Mouse (Mus musculus) MEL (cell line): ENCODE data around the gene Epha4. TPM values are rescaled to one million over a fixed set of nuclear protein-coding genes. Genes with fewer than 3 reads are reported as not detected.

Experiments
- DNase-seq: peaks from one replicate; pipeline ENCODE4 v3.0.0; 2011; ENCODE audit warnings: low read depth, low spot score
- H3K27ac ChIP-seq: 2 replicates; pipeline ENCODE4 v1.5.1; 2012; ENCODE audit warnings: low read depth, mild to moderate bottlenecking, control low read depth, low read length, moderate library complexity; ENCODE audit not compliant: control insufficient read depth
- H3K27me3 ChIP-seq, 2 experiments: fragments of 150-350 bp in 1 of 2; sonication (generic) in 1 of 2; 2 replicates each; pipeline ENCODE4 v1.6.1; 2012; ENCODE audit warnings: low read length in 2 of 2, mild to moderate bottlenecking in 2 of 2, improper control_type of control experiment in 1 of 2, moderate library complexity in 1 of 2; ENCODE audit not compliant: insufficient read depth in 2 of 2, control insufficient read depth in 1 of 2
- H3K36me3 ChIP-seq, 2 experiments: 2 replicates each; pipeline ENCODE4 v1.6.1; 2012 to 2014; ENCODE audit warnings: low read length in 2 of 2, improper control_type of control experiment in 1 of 2, inconsistent platforms in 1 of 2, mild to moderate bottlenecking in 1 of 2; ENCODE audit not compliant: insufficient read depth in 2 of 2, control insufficient read depth in 1 of 2
- H3K4me1 ChIP-seq, 2 experiments: fragments of 150-350 bp in 1 of 2; sonication (generic) in 1 of 2; 2 replicates each; pipeline ENCODE4 v1.6.1; 2012; ENCODE audit warnings: low read length in 2 of 2, improper control_type of control experiment in 1 of 2, mild to moderate bottlenecking in 1 of 2; ENCODE audit not compliant: insufficient read depth in 2 of 2, control insufficient read depth in 1 of 2
- H3K4me3 ChIP-seq, 2 experiments: fragments of 150-350 bp in 1 of 2; sonication (generic) in 1 of 2; 2 replicates each; pipeline ENCODE4 v1.5.1; 2012; ENCODE audit warnings: low read depth in 2 of 2, low read length in 2 of 2, mild to moderate bottlenecking in 2 of 2, moderate library complexity in 2 of 2, control low read depth in 1 of 2, improper control_type of control experiment in 1 of 2; ENCODE audit not compliant: control insufficient read depth in 1 of 2, insufficient read depth in 1 of 2
- H3K79me2 ChIP-seq: 2 replicates; pipeline ENCODE4 v1.6.1; 2012; ENCODE audit warnings: mild to moderate bottlenecking, low read length, moderate library complexity; ENCODE audit not compliant: control insufficient read depth, poor library complexity, insufficient read depth
- H3K9ac ChIP-seq: 2 replicates; pipeline ENCODE4 v1.6.1; 2012; ENCODE audit warnings: low read depth, mild to moderate bottlenecking, control low read depth, low read length, moderate library complexity; ENCODE audit not compliant: control insufficient read depth, poor library complexity, severe bottlenecking
- H3K9me3 ChIP-seq: fragments of 150-350 bp; sonication (generic); replicated peaks from 2 replicates; pipeline ENCODE4 v1.6.1; 2012; ENCODE audit warnings: mild to moderate bottlenecking, low read length, improper control_type of control experiment, moderate library complexity; ENCODE audit not compliant: insufficient read depth
- BHLHE40 ChIP-seq: IDR thresholded peaks from 2 replicates; pipeline ENCODE4 v1.6.1; 2012; ENCODE audit warnings: low read depth, mild to moderate bottlenecking, inconsistent platforms, low read length, improper control_type of control experiment, borderline replicate concordance
- CHD1 ChIP-seq: IDR thresholded peaks from 2 replicates; pipeline ENCODE4 v1.6.1; 2012; ENCODE audit warnings: low read depth, mild to moderate bottlenecking, inconsistent platforms, low read length, improper control_type of control experiment
- CHD2 ChIP-seq: IDR thresholded peaks from 2 replicates; pipeline ENCODE4 v1.6.1; 2011; ENCODE audit warnings: low read length, improper control_type of control experiment
- CTCF ChIP-seq, 3 experiments: IDR thresholded peaks in 2 of 3; conservative IDR thresholded peaks in 1 of 3; 2 replicates each; pipeline ENCODE4 v1.5.1; 2011 to 2012; ENCODE audit warnings: low read length in 3 of 3, low read depth in 2 of 3, mild to moderate bottlenecking in 2 of 3, improper control_type of control experiment in 1 of 3, inconsistent platforms in 1 of 3, mixed read lengths in 1 of 3, moderate library complexity in 1 of 3; ENCODE audit not compliant: control insufficient read depth in 1 of 3, insufficient read depth in 1 of 3, poor library complexity in 1 of 3, severe bottlenecking in 1 of 3
- E2F4 ChIP-seq: IDR thresholded peaks from 2 replicates; pipeline ENCODE4 v1.6.1; 2011; ENCODE audit warnings: low read depth, low read length, improper control_type of control experiment, borderline replicate concordance
- EP300 ChIP-seq, 2 experiments: IDR thresholded peaks; 2 replicates each; pipeline ENCODE4 v1.6.1; 2011; ENCODE audit warnings: improper control_type of control experiment in 2 of 2, low read length in 2 of 2, low read depth in 1 of 2, mild to moderate bottlenecking in 1 of 2
- GABPA ChIP-seq: IDR thresholded peaks from 2 replicates; pipeline ENCODE4 v1.6.1; 2012; ENCODE audit warnings: low read depth, mild to moderate bottlenecking, inconsistent platforms, low read length, improper control_type of control experiment, moderate library complexity
- HCFC1 ChIP-seq: IDR thresholded peaks from 2 replicates; pipeline ENCODE4 v1.6.1; 2012; ENCODE audit warnings: low read depth, mild to moderate bottlenecking, inconsistent platforms, low read length, improper control_type of control experiment, moderate library complexity
- JUND ChIP-seq: IDR thresholded peaks from 2 replicates; pipeline ENCODE4 v1.6.1; 2011; ENCODE audit warnings: low read depth, mild to moderate bottlenecking, improper control_type of control experiment, low read length
- MAFK ChIP-seq: IDR thresholded peaks from 2 replicates; pipeline ENCODE4 v1.6.1; 2011; ENCODE audit warnings: low read depth, mild to moderate bottlenecking, low read length, improper control_type of control experiment, borderline replicate concordance
- MAZ ChIP-seq: IDR thresholded peaks from 2 replicates; pipeline ENCODE4 v1.6.1; 2012; ENCODE audit warnings: low read depth, mild to moderate bottlenecking, inconsistent platforms, low read length, improper control_type of control experiment
- MEF2A ChIP-seq: IDR thresholded peaks from 2 replicates; pipeline ENCODE4 v1.6.1; 2014; ENCODE audit warnings: low read depth, mild to moderate bottlenecking, inconsistent platforms, low read length, improper control_type of control experiment; ENCODE audit not compliant: poor library complexity, insufficient replicate concordance, severe bottlenecking; ENCODE audit errors: extremely low read depth
- MYB ChIP-seq: IDR thresholded peaks from 2 replicates; pipeline ENCODE4 v1.6.1; 2011; ENCODE audit warnings: mild to moderate bottlenecking, low read depth, low read length, improper control_type of control experiment
- MYC ChIP-seq: IDR thresholded peaks from 2 replicates; pipeline ENCODE4 v1.6.1; 2011; ENCODE audit warnings: low read depth, mild to moderate bottlenecking, low read length, improper control_type of control experiment, moderate library complexity
- NELFE ChIP-seq: IDR thresholded peaks from 2 replicates; pipeline ENCODE4 v1.6.1; 2011; ENCODE audit warnings: low read depth, low read length, improper control_type of control experiment
- NRF1 ChIP-seq: IDR thresholded peaks from 2 replicates; pipeline ENCODE4 v1.6.1; 2014; ENCODE audit warnings: low read depth, mild to moderate bottlenecking, inconsistent platforms, low read length, improper control_type of control experiment, moderate library complexity; ENCODE audit not compliant: poor library complexity, insufficient read depth, severe bottlenecking
- POLR2A ChIP-seq, 2 experiments: IDR thresholded peaks; 2 replicates each; pipeline ENCODE4 v1.6.1; 2011 to 2012; ENCODE audit warnings: low read length in 2 of 2, mild to moderate bottlenecking in 2 of 2, control low read depth in 1 of 2, improper control_type of control experiment in 1 of 2, low read depth in 1 of 2, moderate library complexity in 1 of 2; ENCODE audit not compliant: control insufficient read depth in 1 of 2, insufficient read depth in 1 of 2, poor library complexity in 1 of 2
- POLR2AphosphoS2 ChIP-seq: IDR thresholded peaks from 2 replicates; pipeline ENCODE4 v1.6.1; 2011; ENCODE audit warnings: low read length, improper control_type of control experiment
- RAD21 ChIP-seq: IDR thresholded peaks from 2 replicates; pipeline ENCODE4 v1.6.1; 2011; ENCODE audit warnings: mild to moderate bottlenecking, low read depth, low read length, improper control_type of control experiment
- RCOR1 ChIP-seq: IDR thresholded peaks from 2 replicates; pipeline ENCODE4 v1.6.1; 2012; ENCODE audit warnings: low read depth, mild to moderate bottlenecking, inconsistent platforms, low read length, improper control_type of control experiment
- SIN3A ChIP-seq: IDR thresholded peaks from 2 replicates; pipeline ENCODE4 v1.6.1; 2012; ENCODE audit warnings: low read length, improper control_type of control experiment, inconsistent platforms
- SMC3 ChIP-seq: IDR thresholded peaks from 2 replicates; pipeline ENCODE4 v1.6.1; 2011; ENCODE audit warnings: low read depth, low read length, improper control_type of control experiment
- TBP ChIP-seq: IDR thresholded peaks from 2 replicates; pipeline ENCODE4 v1.8.0; 2011; ENCODE audit warnings: low read depth, low read length, improper control_type of control experiment
- TCF12 ChIP-seq: IDR thresholded peaks from 2 replicates; pipeline ENCODE4 v1.6.1; 2014; ENCODE audit warnings: low read depth, mild to moderate bottlenecking, inconsistent platforms, low read length, improper control_type of control experiment, moderate library complexity
- UBTF ChIP-seq: IDR thresholded peaks from 2 replicates; pipeline ENCODE4 v1.6.1; 2012; ENCODE audit warnings: low read depth, mild to moderate bottlenecking, inconsistent platforms, low read length, improper control_type of control experiment, moderate library complexity, borderline replicate concordance; ENCODE audit not compliant: insufficient read depth
- USF1 ChIP-seq: IDR thresholded peaks from 2 replicates; pipeline ENCODE4 v1.6.1; 2014; ENCODE audit warnings: low read depth, mild to moderate bottlenecking, inconsistent platforms, low read length, improper control_type of control experiment, moderate library complexity
- ZKSCAN1 ChIP-seq: IDR thresholded peaks from 2 replicates; pipeline ENCODE4 v1.6.1; 2012; ENCODE audit warnings: low read depth, mild to moderate bottlenecking, inconsistent platforms, low read length, improper control_type of control experiment, moderate library complexity
- ZMIZ1 ChIP-seq: IDR thresholded peaks from 2 replicates; pipeline ENCODE4 v1.6.1; 2012; ENCODE audit warnings: low read depth, mild to moderate bottlenecking, inconsistent platforms, low read length, improper control_type of control experiment, moderate library complexity
- ZNF384 ChIP-seq: IDR thresholded peaks from 2 replicates; pipeline ENCODE4 v1.6.1; 2012; ENCODE audit warnings: low read depth, mild to moderate bottlenecking, inconsistent platforms, low read length, improper control_type of control experiment
- polyA plus RNA-seq, 2 experiments: library from polyadenylated mRNA; stranded (reverse) in 1 of 2; unstranded in 1 of 2; fragments of >175 nt in 1 of 2; fragments of >200 nt in 1 of 2; gene quantifications; 2 replicates each; pipeline versions ENCODE4 v1.2.1 to v1.2.4; 2012; ENCODE audit warnings: low replicate concordance in 2 of 2, low read depth in 1 of 2; ENCODE audit not compliant: insufficient read length in 2 of 2, insufficient read depth in 1 of 2, missing spikeins in 1 of 2
- total RNA-seq: library from RNA; depleted of rRNA; stranded (reverse); fragments of 300-350 nt; gene quantifications from 2 replicates; pipeline ENCODE4 v1.2.3, GENCODE M21; 2012

Epha4 gene
- total and polyA plus RNA-seq, 3 experiments, result not detected

- H3K4me1 ChIP-seq, result no peaks in the 10 kb centered on the region
- H3K79me2 ChIP-seq, result no peaks in the 10 kb centered on the region
- no peaks in the 10 kb centered on the region for H3K36me3 ChIP-seq
- DNase-seq, result no peak
- no peaks in the 10 kb centered on the region for H3K27me3 ChIP-seq
- H3K9me3 ChIP-seq, result no peaks in the 10 kb centered on the region
- TF ChIP-seq MYB (no peak), ZKSCAN1 (no peak), MYC (no peak), RAD21 (no peak), HCFC1 (no peak), EP300 (IDR thresholded peaks at IDR 0.05; ENCODE audit: low read depth in 1 of 2, low read length in 2 of 2) (no peak), TBP (no peak), MEF2A (no peak), POLR2AphosphoS2 (no peak), MAFK (no peak), MAZ (no peak), RCOR1 (no peak), POLR2A (IDR thresholded peaks at IDR 0.05; ENCODE audit: control insufficient read depth in 1 of 2, insufficient read depth in 1 of 2, low read depth in 1 of 2, low read length in 2 of 2, poor library complexity in 1 of 2) (no peak), SMC3 (no peak), TCF12 (no peak), USF1 (no peak)
- H3K9ac ChIP-seq, result no peak overlapping the region
- no peak overlapping the region for H3K27ac ChIP-seq
- no peak overlapping the region for H3K4me3 ChIP-seq
Measured at GRCm38 (mm10) chr1:77512059-77512407, 2.9 kb downstream of the Epha4 start.

- Histone ChIP-seq H3K79me2 (no peaks in the 10 kb centered on the region), H3K4me1 (no peaks in the 10 kb centered on the region), H3K9me3 (no peaks in the 10 kb centered on the region), H3K4me3 (no peak overlapping the region), H3K36me3 (no peaks in the 10 kb centered on the region), H3K9ac (no peak overlapping the region), H3K27me3 (no peaks in the 10 kb centered on the region), H3K27ac (no peak overlapping the region)
- TF ChIP-seq ZNF384, result no peak
- TF ChIP-seq JUND, result no peak
- no peak for TF ChIP-seq ZMIZ1
- no peak for TF ChIP-seq CTCF (IDR thresholded peaks at IDR 0.05 in 2 of 3, conservative IDR thresholded peaks at IDR 0.05 in 1 of 3; ENCODE audit: control insufficient read depth in 1 of 3, insufficient read depth in 1 of 3, low read depth in 2 of 3, low read length in 3 of 3, poor library complexity in 1 of 3, severe bottlenecking in 1 of 3)
- no peak for TF ChIP-seq ZKSCAN1
- no peak for TF ChIP-seq NELFE
- TF ChIP-seq MAZ, result no peak
- no peak for TF ChIP-seq NRF1
- TF ChIP-seq SIN3A, result no peak
- TF ChIP-seq TBP, result no peak
- no peak for TF ChIP-seq POLR2A (IDR thresholded peaks at IDR 0.05; ENCODE audit: control insufficient read depth in 1 of 2, insufficient read depth in 1 of 2, low read depth in 1 of 2, low read length in 2 of 2, poor library complexity in 1 of 2)
- TF ChIP-seq UBTF, result no peak
- no peak for TF ChIP-seq CHD2
- no peak for TF ChIP-seq CHD1
- no peak for TF ChIP-seq USF1
- TF ChIP-seq MYC, result no peak
- no peak for TF ChIP-seq E2F4
- no peak for TF ChIP-seq BHLHE40
- TF ChIP-seq GABPA, result no peak
- DNase-seq, result no peak
Measured at GRCm38 (mm10) chr1:77511372-77512058, 3.4 kb downstream of the Epha4 start.
